Mouse (Mus musculus) C2C12 (cell line): ENCODE measurements at regions not wholly inside any gene's neighbourhood (a gene's known extent, or its start where the extent isn't known, plus 50 kb on each side); places are given as distances from the start of the nearest gene placed in this dataset.

Source experiments
- CTCF ChIP-seq: IDR thresholded peaks from one replicate; pipeline ENCODE4 v1.5.1; 2011; ENCODE audit not compliant: control insufficient read depth, insufficient read depth, insufficient read length
- MYOD1 ChIP-seq: IDR thresholded peaks from one replicate; pipeline ENCODE4 v1.6.1; 2011; ENCODE audit warnings: low read depth; ENCODE audit not compliant: control insufficient read depth, insufficient read length
- MYOG ChIP-seq: IDR thresholded peaks from one replicate; pipeline ENCODE4 v1.6.1; 2011; ENCODE audit not compliant: control insufficient read depth, insufficient read length; ENCODE audit errors: extremely low read depth
- USF1 ChIP-seq: IDR thresholded peaks from one replicate; pipeline ENCODE4 v1.6.1; 2011; ENCODE audit warnings: low read depth, mild to moderate bottlenecking, control low read depth, moderate library complexity

DNA sequence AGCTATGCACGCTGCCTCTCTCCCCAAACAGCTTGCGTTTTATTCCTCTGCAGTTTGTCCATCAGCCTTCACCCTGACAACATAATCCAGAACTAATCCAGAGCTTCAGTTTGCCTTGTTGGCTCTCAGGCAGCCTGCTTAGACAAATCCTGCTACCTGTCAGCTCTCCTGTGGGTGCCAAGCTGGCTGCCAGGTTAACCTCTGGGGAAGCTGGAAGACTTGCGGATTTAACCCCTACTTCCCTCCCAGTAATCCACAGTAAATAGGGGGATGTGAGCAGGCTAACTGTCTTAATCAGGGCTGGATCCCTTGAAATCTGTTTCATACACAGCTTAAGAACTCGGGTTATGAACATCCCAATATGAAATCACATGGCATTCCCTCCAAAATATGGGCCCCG lies 334.3 kb upstream of the Fam241a start:
- TF ChIP-seq USF1 (no peak), MYOG (no peak), CTCF (no peak), MYOD1 (no peak)
